Mouse (Mus musculus) forebrain, embryonic 16.5 days (tissue): ENCODE data around the gene Ggta1. TPM values are rescaled to one million over a fixed set of nuclear protein-coding genes. Genes with fewer than 3 reads are reported as not detected.

Source experiments
- ATAC-seq: fragments of 200-750 bp; cut with Nextera tagmentation; 2 replicates; pipeline ENCODE4 v1.8.0; 2017; ENCODE audit warnings: mild to moderate bottlenecking, moderate library complexity
- H3K27ac ChIP-seq: fragments of 300-500 bp; sonication (generic); 2 replicates; pipeline ENCODE4 v1.5.1; 2014; ENCODE audit warnings: low read length, control low read depth
- H3K27me3 ChIP-seq: fragments of 300-500 bp; sonication (generic); replicated peaks from 2 replicates; pipeline ENCODE4 v1.6.1; 2014; ENCODE audit warnings: low read length; ENCODE audit not compliant: control insufficient read depth, insufficient read depth
- H3K36me3 ChIP-seq: fragments of 300-500 bp; sonication (generic); 2 replicates; pipeline ENCODE4 v1.6.1; 2014; ENCODE audit not compliant: control insufficient read depth, insufficient read depth
- H3K4me1 ChIP-seq: fragments of 300-500 bp; sonication (generic); replicated peaks from 2 replicates; pipeline ENCODE4 v1.6.1; 2014; ENCODE audit warnings: low read length; ENCODE audit not compliant: control insufficient read depth, insufficient read depth
- H3K4me2 ChIP-seq: fragments of 300-500 bp; sonication (generic); 2 replicates; pipeline ENCODE4 v1.6.1; 2014; ENCODE audit warnings: mild to moderate bottlenecking, low read length, control low read depth
- H3K4me3 ChIP-seq: fragments of 300-500 bp; sonication (generic); replicated peaks from 2 replicates; pipeline ENCODE4 v1.5.1; 2014; ENCODE audit warnings: mild to moderate bottlenecking, low read length, control low read depth
- H3K9ac ChIP-seq: fragments of 300-500 bp; sonication (generic); replicated peaks from 2 replicates; pipeline ENCODE4 v1.6.1; 2014; ENCODE audit warnings: low read depth, low read length, control low read depth
- H3K9me3 ChIP-seq: fragments of 300-500 bp; sonication (generic); 2 replicates; pipeline ENCODE4 v1.6.1; 2016; ENCODE audit warnings: low read length; ENCODE audit not compliant: control insufficient read depth
- WGBS: fragments of 180-500 bp; shearing (Covaris S2); extraction: QIAGEN DNeasy Blood & Tissue Kit; methylation state at CpG from one replicate; pipeline ENCODE4 v1.1.7; 2014; 5-methylcytosine and 5-hydroxymethylcytosine counted together
- polyA plus RNA-seq: library from polyadenylated mRNA; unstranded; fragments of >200 nt; fragmentation: Nextera tagmentation; extraction: Ambion mirVana; gene quantifications from 2 replicates; pipeline ENCODE4 v1.2.1, GENCODE M21; 2015

The Ggta1 gene
- polyA plus RNA-seq, 1 experiment from 2014 or later: 4.1 TPM

DNA sequence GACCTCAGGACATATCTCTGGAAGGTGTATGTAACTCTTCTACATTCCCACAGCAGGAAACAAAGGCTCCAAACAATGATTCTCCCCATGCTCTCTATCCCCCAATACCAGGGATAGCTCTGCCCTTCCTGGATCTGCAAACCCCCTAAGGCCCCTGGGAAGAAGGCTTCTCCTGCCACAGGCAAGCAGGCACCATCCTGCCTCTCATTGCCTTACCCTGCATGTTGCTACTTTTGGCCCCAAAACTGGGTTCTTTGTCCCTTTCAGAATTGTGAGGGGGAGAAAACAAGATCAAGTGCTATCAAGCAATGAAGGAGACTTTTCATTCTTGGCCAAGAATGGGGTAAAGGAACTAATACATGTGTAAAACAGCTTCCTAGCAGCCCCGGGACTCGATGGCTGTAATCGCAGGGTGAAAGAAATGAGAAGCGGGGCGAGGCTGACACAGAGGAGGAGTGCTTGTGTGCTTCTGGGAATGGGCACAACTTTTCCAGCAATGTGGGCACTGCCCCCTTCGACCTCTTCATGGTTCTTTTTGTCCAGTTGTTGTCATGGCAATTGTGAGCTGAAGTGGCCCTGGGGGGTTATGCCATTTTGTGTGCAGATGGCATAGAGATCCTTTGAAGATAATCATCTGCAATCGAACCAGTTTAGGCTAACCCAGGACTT, 18.4 kb upstream of the Ggta1 start:
- no peaks in the 10 kb centered on the region for H3K9me3 ChIP-seq
- H3K4me3 ChIP-seq: no peak overlapping the region
- WGBS: 34% methylated on average over 7 of the region's 7 CpGs
- no peaks in the 10 kb centered on the region for H3K36me3 ChIP-seq
- no peak overlapping the region for H3K4me2 ChIP-seq
- H3K27me3 ChIP-seq: no peaks in the 10 kb centered on the region
- peak; percentile 73 for ATAC-seq
- no peak overlapping the region for H3K9ac ChIP-seq
- no peak overlapping the region for H3K27ac ChIP-seq
- no peaks in the 10 kb centered on the region; the same call in 1 of the 2 replicates for H3K4me1 ChIP-seq

DNA sequence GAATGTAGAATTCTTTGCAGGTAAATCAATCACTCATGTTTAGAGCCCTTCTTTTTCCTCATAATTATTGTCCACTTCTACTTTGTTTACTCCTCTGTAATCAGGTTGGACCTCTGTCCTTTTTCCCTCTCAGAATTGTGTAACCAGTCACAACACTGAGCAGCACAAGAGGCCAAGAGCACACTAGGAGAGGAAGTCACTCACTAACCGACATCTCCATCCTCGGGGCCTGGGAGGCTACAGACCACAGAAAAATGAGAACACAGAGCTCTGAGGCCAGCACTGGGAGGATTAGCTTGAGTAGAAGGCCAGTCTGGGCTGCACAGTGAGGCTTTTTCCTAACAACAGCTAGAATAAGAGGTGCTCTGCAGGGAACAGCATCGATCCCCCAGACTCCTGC, 17.0 kb upstream of the Ggta1 start:
- Histone ChIP-seq H3K4me2 (no peak overlapping the region), H3K27ac (no peak overlapping the region), H3K4me1 (no peaks in the 10 kb centered on the region; the same call in 1 of the 2 replicates), H3K36me3 (no peaks in the 10 kb centered on the region), H3K27me3 (no peaks in the 10 kb centered on the region), H3K9ac (no peak overlapping the region), H3K9me3 (no peaks in the 10 kb centered on the region), H3K4me3 (no peak overlapping the region)
- no peak for ATAC-seq
- 24% methylated on average over 3 of the region's 3 CpGs for WGBS

DNA sequence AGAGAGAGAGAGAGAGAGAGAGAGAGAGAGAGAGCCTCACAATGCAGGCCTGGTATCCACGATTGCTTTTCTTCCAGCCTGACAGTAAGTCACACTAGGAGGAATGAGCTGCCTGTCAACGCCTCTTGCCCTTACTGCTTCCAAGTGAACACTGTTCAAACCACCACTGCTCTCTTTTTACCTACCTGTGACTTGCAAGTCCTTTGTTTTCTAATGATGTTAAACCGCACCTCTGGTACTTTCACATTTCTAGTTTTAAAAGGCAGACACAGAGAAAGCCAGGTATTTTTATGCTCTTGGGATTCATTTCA, 15.7 kb upstream of the Ggta1 start:
- WGBS: 61% methylated on average over 3 of the region's 3 CpGs
- Histone ChIP-seq H3K4me3 (no peak overlapping the region), H3K27me3 (no peaks in the 10 kb centered on the region), H3K9me3 (no peaks in the 10 kb centered on the region), H3K9ac (no peak overlapping the region), H3K27ac (no peak overlapping the region), H3K4me2 (no peak overlapping the region), H3K36me3 (no peaks in the 10 kb centered on the region), H3K4me1 (no peaks in the 10 kb centered on the region; the same call in 1 of the 2 replicates)
- no peak for ATAC-seq

DNA sequence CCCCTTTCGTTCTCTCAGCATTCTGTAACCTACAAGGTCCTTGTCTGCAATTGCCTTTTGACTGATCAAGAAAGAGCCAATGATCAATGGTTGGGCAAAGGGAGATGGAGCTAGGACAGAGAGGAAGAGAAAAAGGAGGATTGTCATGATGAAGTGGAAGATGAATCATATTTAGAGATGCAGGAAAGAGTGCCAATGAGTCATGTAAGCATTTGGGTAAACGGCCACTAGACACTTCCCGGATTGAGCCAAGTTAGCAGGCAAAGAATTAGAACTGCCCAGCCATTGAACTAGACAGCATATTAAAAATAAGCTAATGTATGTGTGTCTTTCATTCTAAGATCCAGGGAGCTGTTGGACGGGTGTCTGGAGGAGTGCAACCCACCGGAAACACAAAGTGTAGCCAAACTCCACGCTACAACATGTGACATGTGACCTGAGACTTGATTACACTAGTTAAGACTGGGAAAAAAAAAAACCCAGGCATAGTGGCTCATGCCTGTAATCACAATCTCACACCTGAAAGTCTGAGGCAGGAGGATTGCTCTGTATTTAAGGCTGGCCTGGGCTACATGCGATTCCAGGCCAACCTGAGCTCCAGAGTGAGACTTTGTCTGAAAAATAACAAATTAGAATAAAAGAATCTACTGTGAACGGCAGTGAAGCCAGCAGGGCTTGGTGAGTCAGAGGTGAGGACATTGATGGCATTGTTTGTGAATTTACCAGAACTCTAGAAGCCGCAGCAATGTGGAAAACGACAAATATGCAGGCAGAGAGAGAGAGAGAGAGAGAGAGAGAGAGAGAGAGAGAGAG, 15.2 kb upstream of the Ggta1 start:
- H3K9me3 ChIP-seq: no peaks in the 10 kb centered on the region
- no peak overlapping the region for H3K4me2 ChIP-seq
- H3K27me3 ChIP-seq: no peaks in the 10 kb centered on the region
- 81% methylated on average over 10 of the region's 10 CpGs for WGBS
- no peaks in the 10 kb centered on the region; the same call in 1 of the 2 replicates for H3K4me1 ChIP-seq
- no peak overlapping the region for H3K9ac ChIP-seq
- no peak overlapping the region for H3K4me3 ChIP-seq
- H3K36me3 ChIP-seq: no peaks in the 10 kb centered on the region
- no peak for ATAC-seq
- H3K27ac ChIP-seq: no peak overlapping the region

DNA sequence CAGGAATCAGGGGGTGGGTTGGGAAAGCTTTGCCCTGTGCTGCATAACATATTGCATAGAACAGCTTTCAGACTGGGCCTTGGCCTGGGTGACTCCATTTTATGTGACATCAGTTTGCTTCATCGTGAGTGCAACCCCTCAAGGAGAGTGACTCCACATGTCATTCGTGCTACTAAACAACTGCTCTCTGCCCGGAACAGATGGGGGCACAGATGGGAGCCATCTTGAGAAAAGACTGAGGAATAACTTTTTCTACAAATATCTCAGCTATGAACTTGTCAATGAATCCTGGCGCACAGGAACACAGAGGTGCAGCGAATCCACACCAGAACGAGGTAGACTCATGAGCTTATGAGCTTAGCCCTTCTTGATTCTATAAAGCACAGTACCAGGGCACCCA, 14.3 kb upstream of the Ggta1 start:
- Histone ChIP-seq H3K4me2 (no peak overlapping the region), H3K36me3 (no peaks in the 10 kb centered on the region), H3K4me3 (no peak overlapping the region), H3K9ac (no peak overlapping the region), H3K4me1 (no peaks in the 10 kb centered on the region; the same call in 1 of the 2 replicates), H3K27ac (no peak overlapping the region), H3K9me3 (no peaks in the 10 kb centered on the region), H3K27me3 (no peaks in the 10 kb centered on the region)
- 74% methylated on average over 6 of the region's 6 CpGs for WGBS
- ATAC-seq: peak; percentile 33; the same call in 1 of the 2 replicates

DNA sequence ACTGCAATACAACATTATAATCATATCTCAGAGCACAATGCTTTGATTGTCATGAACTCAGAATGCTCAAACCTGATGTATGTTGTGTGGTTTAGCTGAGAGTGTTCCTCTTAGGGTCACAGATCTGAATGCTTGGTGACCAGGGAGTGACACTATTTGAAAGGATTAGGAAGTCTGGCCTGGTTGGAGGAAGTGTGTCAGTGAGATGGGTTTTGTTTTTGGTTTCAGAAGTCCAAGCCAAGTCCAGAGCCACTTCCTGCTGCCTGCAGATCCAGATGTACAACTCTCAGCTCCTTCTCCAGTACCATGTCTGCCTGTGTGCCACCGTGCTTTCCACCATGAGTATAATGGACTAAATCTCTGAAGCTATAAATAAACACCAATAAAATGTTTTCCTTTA, 11.9 kb upstream of the Ggta1 start:
- H3K4me2 ChIP-seq: no peak overlapping the region
- H3K9ac ChIP-seq: no peak overlapping the region
- 90% methylated on average over 1 of the region's 1 CpGs for WGBS
- ATAC-seq: no peak
- no peaks in the 10 kb centered on the region for H3K9me3 ChIP-seq
- H3K4me1 ChIP-seq: no peaks in the 10 kb centered on the region
- H3K27ac ChIP-seq: no peak overlapping the region
- no peaks in the 10 kb centered on the region for H3K27me3 ChIP-seq
- H3K36me3 ChIP-seq: no peaks in the 10 kb centered on the region
- H3K4me3 ChIP-seq: no peak overlapping the region

DNA sequence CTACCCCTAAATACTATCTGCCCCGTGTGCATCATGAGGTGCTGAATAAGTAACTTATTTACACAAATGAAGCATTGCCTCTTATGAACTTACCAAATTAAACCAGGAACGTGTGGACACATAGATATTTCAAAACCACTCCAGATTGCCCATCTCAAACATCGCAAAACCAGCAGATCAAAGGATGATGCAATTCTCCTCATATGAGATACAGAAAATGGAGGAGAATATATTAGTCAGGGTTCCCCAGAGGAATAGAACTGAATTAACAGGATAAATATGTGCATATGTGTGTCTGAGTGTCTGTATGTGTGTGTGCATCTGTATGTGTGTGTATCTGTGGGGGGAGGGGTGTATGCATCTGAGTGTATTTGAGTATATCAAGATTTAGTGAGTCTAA, 6.2 kb upstream of the Ggta1 start:
- WGBS: 79% methylated on average over 3 of the region's 3 CpGs
- Histone ChIP-seq H3K4me2 (no peak overlapping the region), H3K9me3 (no peaks in the 10 kb centered on the region), H3K27ac (no peak overlapping the region), H3K4me1 (no peaks in the 10 kb centered on the region), H3K36me3 (no peaks in the 10 kb centered on the region), H3K4me3 (no peak overlapping the region), H3K9ac (no peak overlapping the region), H3K27me3 (no peaks in the 10 kb centered on the region)
- no peak for ATAC-seq

DNA sequence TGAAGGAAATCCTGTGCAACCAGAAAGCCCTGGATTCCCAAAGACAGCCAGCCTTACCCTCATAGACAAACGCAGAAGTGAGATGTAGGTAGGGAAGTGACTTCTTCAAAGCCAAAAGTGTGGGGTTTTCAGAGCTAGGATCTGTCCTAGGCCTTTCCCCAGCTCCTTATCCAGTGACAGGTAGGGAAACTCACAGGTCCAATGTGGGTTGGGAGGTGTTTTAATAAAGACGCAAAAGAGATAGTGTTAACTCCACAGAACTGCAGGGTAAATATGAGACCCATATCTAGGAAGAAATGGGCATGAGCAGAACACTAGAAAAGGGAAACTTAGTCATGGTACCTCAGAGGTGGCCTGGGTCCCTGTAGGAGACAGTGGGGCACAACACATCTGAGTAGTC, 5.2 kb upstream of the Ggta1 start:
- 82% methylated on average over 2 of the region's 2 CpGs for WGBS
- H3K9ac ChIP-seq: no peak overlapping the region
- no peak overlapping the region for H3K4me2 ChIP-seq
- no peak overlapping the region for H3K4me3 ChIP-seq
- H3K27ac ChIP-seq: no peak overlapping the region
- no peaks in the 10 kb centered on the region for H3K9me3 ChIP-seq
- ATAC-seq: no peak
- no peaks in the 10 kb centered on the region for H3K4me1 ChIP-seq
- H3K27me3 ChIP-seq: no peaks in the 10 kb centered on the region
- no peaks in the 10 kb centered on the region for H3K36me3 ChIP-seq

DNA sequence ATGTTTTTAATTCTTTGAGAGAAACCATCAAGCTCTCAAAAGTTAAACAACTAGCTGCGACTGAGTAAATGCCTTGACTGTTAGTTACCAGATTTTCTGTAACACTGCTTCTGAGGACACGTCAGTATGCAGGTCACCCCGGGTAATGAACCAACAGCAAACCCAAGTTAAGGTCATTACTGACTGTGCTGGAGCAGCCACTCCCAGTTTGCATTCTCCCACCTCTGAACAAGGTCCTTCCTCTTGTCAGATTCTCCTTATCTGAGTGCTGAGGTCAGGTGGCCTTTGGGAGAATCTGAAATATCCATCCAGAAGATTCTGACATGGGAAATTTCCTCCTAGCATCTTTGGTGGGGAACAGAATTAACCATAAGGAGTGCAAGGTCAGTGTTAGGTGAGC, 4.8 kb upstream of the Ggta1 start:
- 81% methylated on average over 3 of the region's 3 CpGs for WGBS
- H3K4me3 ChIP-seq: no peak overlapping the region
- H3K4me2 ChIP-seq: no peak overlapping the region
- 0 out of 2 replicates have a peak, but pooled peaks cover 3% of the 10 kb centered on the region for H3K27me3 ChIP-seq
- H3K27ac ChIP-seq: no peak overlapping the region
- no peaks in the 10 kb centered on the region for H3K9me3 ChIP-seq
- H3K9ac ChIP-seq: no peak overlapping the region
- H3K4me1 ChIP-seq: peaks cover under 1% of the 10 kb centered on the region; the same call in 1 of the 2 replicates
- H3K36me3 ChIP-seq: no peaks in the 10 kb centered on the region
- ATAC-seq: no peak
